Mouse (Mus musculus) spleen, adult 2 months (tissue): ENCODE data around the gene Slc25a19.

Experiments used
- CTCF ChIP-seq: fragments of 200-500 bp; IDR thresholded peaks from 2 replicates; pipeline ENCODE4 v1.5.1; 2011; ENCODE audit warnings: mild to moderate bottlenecking, inconsistent platforms; ENCODE audit not compliant: insufficient read depth, insufficient read length, insufficient replicate concordance; ENCODE audit errors: extremely low read depth
- POLR2A ChIP-seq: fragments of 200-500 bp; IDR thresholded peaks from 2 replicates; pipeline ENCODE4 v1.6.1; 2011; ENCODE audit warnings: low read depth, low read length, inconsistent platforms

DNA sequence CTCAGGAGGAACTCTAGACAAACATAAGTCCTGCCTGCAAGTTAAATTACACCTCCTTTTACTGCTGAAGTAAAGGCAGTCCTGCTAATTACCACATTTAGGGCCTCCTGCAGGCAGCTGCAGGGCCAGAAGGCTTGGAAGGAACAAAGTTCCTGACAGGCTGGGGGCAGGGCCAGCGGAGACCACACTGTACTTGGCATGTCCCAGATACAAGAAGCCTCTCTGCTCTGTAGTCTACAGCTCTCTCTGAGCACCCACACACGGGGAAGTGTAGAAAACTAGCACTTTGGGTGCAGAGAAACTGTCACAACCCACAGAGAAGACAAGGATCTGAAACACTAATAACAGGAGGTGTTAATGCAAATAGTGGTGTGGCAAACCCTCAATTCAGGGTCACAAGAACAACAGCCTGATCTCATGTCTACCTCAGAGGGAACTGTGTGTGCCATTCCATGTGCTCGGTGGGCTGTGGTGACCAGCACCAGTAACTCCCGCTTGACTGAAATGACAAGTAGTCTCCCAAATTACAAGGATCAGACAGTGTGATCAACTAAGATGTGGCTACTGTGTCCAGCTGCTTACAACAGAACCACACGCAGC lies 42.5 kb upstream of the Slc25a19 start:
- TF ChIP-seq CTCF, result no peak
- TF ChIP-seq POLR2A, result no peak
